Mouse (Mus musculus) G1E (cell line): ENCODE results near the gene Gdpd1.

Experiments used
- CTCF ChIP-seq: IDR thresholded peaks from 2 replicates; pipeline ENCODE4 v1.5.1; 2012; ENCODE audit warnings: low read depth, low read length, inconsistent platforms, mixed read lengths
- GATA1 ChIP-seq: IDR thresholded peaks from 2 replicates; pipeline ENCODE4 v1.6.1; 2012; ENCODE audit warnings: borderline replicate concordance, low read length, inconsistent platforms, mixed read lengths
- POLR2AphosphoS5 ChIP-seq: IDR thresholded peaks from 2 replicates; pipeline ENCODE4 v1.6.1; 2012; ENCODE audit warnings: low read depth, low read length, inconsistent platforms; ENCODE audit not compliant: insufficient replicate concordance
- TAL1 ChIP-seq: conservative IDR thresholded peaks from 2 replicates; pipeline ENCODE4 v1.6.1; 2012; ENCODE audit warnings: low read depth, low read length, inconsistent platforms, mixed read lengths

- no peak for TF ChIP-seq CTCF
- no peak for TF ChIP-seq GATA1
- no peak for TF ChIP-seq TAL1
- TF ChIP-seq POLR2AphosphoS5, result no peak
Measured at GRCm38 (mm10) chr11:87025351-87025750, 48.5 kb downstream of the Gdpd1 start.
